Mouse (Mus musculus) limb, embryonic 15.5 days (tissue): ENCODE measurements around the gene Ociad2. TPM values are rescaled to one million over a fixed set of nuclear protein-coding genes. Genes with fewer than 3 reads are reported as not detected.

ENCODE experiments used
- ATAC-seq: fragments of 200-750 bp; cut with Nextera tagmentation; 2 replicates; pipeline ENCODE4 v1.8.0; 2017; ENCODE audit warnings: low read depth, moderate TSS enrichment; ENCODE audit not compliant: insufficient number of reproducible peaks, low FRiP score, low TSS enrichment
- H3K27ac ChIP-seq: fragments of 300-500 bp; sonication (generic); 2 replicates; pipeline ENCODE4 v1.5.1; 2015; ENCODE audit warnings: moderate library complexity, mild to moderate bottlenecking, inconsistent platforms
- H3K27me3 ChIP-seq: fragments of 300-500 bp; sonication (generic); 2 replicates; pipeline ENCODE4 v1.6.1; 2015; ENCODE audit warnings: inconsistent platforms
- H3K36me3 ChIP-seq: fragments of 300-500 bp; sonication (generic); 2 replicates; pipeline ENCODE4 v1.6.1; 2015; ENCODE audit warnings: inconsistent platforms
- H3K4me1 ChIP-seq: fragments of 300-500 bp; sonication (generic); 2 replicates; pipeline ENCODE4 v1.6.1; 2015; ENCODE audit warnings: inconsistent platforms
- H3K4me2 ChIP-seq: fragments of 300-500 bp; sonication (generic); 2 replicates; pipeline ENCODE4 v1.6.1; 2015; ENCODE audit warnings: mild to moderate bottlenecking, inconsistent platforms
- H3K4me3 ChIP-seq: fragments of 300-500 bp; sonication (generic); 2 replicates; pipeline ENCODE4 v1.5.1; 2015; ENCODE audit warnings: mild to moderate bottlenecking, inconsistent platforms
- H3K9ac ChIP-seq: fragments of 300-500 bp; sonication (generic); 2 replicates; pipeline ENCODE4 v1.6.1; 2015; ENCODE audit warnings: inconsistent platforms
- H3K9me3 ChIP-seq: fragments of 300-500 bp; sonication (generic); 2 replicates; pipeline ENCODE4 v1.6.1; 2016; ENCODE audit warnings: inconsistent platforms
- WGBS: fragments of 180-500 bp; shearing (Covaris S2); methylation state at CpG from one replicate; pipeline ENCODE4 v1.1.7; 2015; 5-methylcytosine and 5-hydroxymethylcytosine counted together
- polyA plus RNA-seq: library from polyadenylated mRNA; unstranded; fragments of >200 nt; fragmentation: Nextera tagmentation; extraction: Ambion mirVana; gene quantifications from 2 replicates; pipeline ENCODE4 v1.2.1, GENCODE M21; 2015

The Ociad2 gene
- polyA plus RNA-seq, 1 experiment from 2014 or later: 12.6 TPM

- Histone ChIP-seq H3K36me3 (peaks cover 24% of the 10 kb centered on the region), H3K4me3 (peak overlapping the region; percentile 90), H3K9ac (peak overlapping the region; percentile 91), H3K9me3 (no peaks in the 10 kb centered on the region), H3K4me1 (peaks cover 4% of the 10 kb centered on the region), H3K4me2 (peak overlapping the region; percentile 59), H3K27ac (peak overlapping the region; percentile 93; the same call in 1 of the 2 replicates), H3K27me3 (no peaks in the 10 kb centered on the region)
- 7% methylated on average over 8 of the region's 8 CpGs for WGBS
- no peak for ATAC-seq
Observed at GRCm38 (mm10) chr5:73293458-73293827, 47.4 kb downstream of the Ociad2 start.

GRCm38 (mm10) chr5:73292502-73293457, 48.0 kb downstream of the Ociad2 start, which contains the start of gene Ociad1:
Ociad1 (plus strand) TSS chr5:73292784.
- Histone ChIP-seq H3K4me3 (peak within 1 kb of the TSS; percentile 90), H3K4me2 (peak within 1 kb of the TSS; percentile 59), H3K36me3 (peaks cover 19% of the 10 kb centered on the region), H3K9ac (peak within 1 kb of the TSS; percentile 91), H3K4me1 (peaks cover 4% of the 10 kb centered on the region), H3K9me3 (no peaks in the 10 kb centered on the region), H3K27me3 (no peaks in the 10 kb centered on the region), H3K27ac (peak within 1 kb of the TSS; percentile 93)
- ATAC-seq: peak; percentile 98
- WGBS: under 1% methylated on average over 58 of the region's 58 CpGs

GRCm38 (mm10) chr5:73289900-73290299, 50.9 kb downstream of the Ociad2 start:
- Histone ChIP-seq H3K27me3 (no peaks in the 10 kb centered on the region), H3K36me3 (peaks cover 2% of the 10 kb centered on the region), H3K4me3 (no peak overlapping the region), H3K9ac (no peak overlapping the region), H3K4me1 (peaks cover 4% of the 10 kb centered on the region), H3K4me2 (no peak overlapping the region), H3K9me3 (no peaks in the 10 kb centered on the region), H3K27ac (no peak overlapping the region)
- WGBS: 51% methylated on average over 2 of the region's 2 CpGs
- ATAC-seq: no peak

- no peak for ATAC-seq
- no peak overlapping the region for H3K27ac ChIP-seq
- no peaks in the 10 kb centered on the region for H3K27me3 ChIP-seq
- 81% methylated on average over 5 of the region's 5 CpGs for WGBS
- H3K36me3 ChIP-seq: no peaks in the 10 kb centered on the region
- no peak overlapping the region for H3K4me3 ChIP-seq
- no peaks in the 10 kb centered on the region for H3K9me3 ChIP-seq
- no peak overlapping the region for H3K9ac ChIP-seq
- no peak overlapping the region for H3K4me2 ChIP-seq
- H3K4me1 ChIP-seq: no peaks in the 10 kb centered on the region
Observed at GRCm38 (mm10) chr5:73286603-73287002, 54.2 kb downstream of the Ociad2 start.

- Histone ChIP-seq H3K27me3 (no peaks in the 10 kb centered on the region), H3K9me3 (no peaks in the 10 kb centered on the region), H3K36me3 (no peaks in the 10 kb centered on the region), H3K4me2 (no peak overlapping the region), H3K27ac (no peak overlapping the region), H3K9ac (no peak overlapping the region), H3K4me3 (no peak overlapping the region), H3K4me1 (no peaks in the 10 kb centered on the region)
- WGBS: 75% methylated on average over 3 of the region's 3 CpGs
- ATAC-seq: no peak
Observed at GRCm38 (mm10) chr5:73285470-73285978, 55.3 kb downstream of the Ociad2 start.

- Histone ChIP-seq H3K27ac (no peak overlapping the region), H3K9ac (no peak overlapping the region), H3K4me1 (peaks cover 6% of the 10 kb centered on the region; the same call in 1 of the 2 replicates), H3K4me2 (no peak overlapping the region), H3K36me3 (no peaks in the 10 kb centered on the region), H3K4me3 (no peak overlapping the region), H3K9me3 (no peaks in the 10 kb centered on the region), H3K27me3 (no peaks in the 10 kb centered on the region)
- no peak for ATAC-seq
Observed at GRCm38 (mm10) chr5:73284046-73284445, 56.8 kb downstream of the Ociad2 start.

GRCm38 (mm10) chr5:73280567-73280850, 60.3 kb downstream of the Ociad2 start:
- H3K27ac ChIP-seq: no peak overlapping the region
- ATAC-seq: no peak
- H3K9ac ChIP-seq: no peak overlapping the region
- H3K36me3 ChIP-seq: no peaks in the 10 kb centered on the region
- no peak overlapping the region for H3K4me3 ChIP-seq
- 57% methylated on average over 4 of the region's 4 CpGs for WGBS
- no peak overlapping the region for H3K4me2 ChIP-seq
- no peaks in the 10 kb centered on the region for H3K9me3 ChIP-seq
- H3K4me1 ChIP-seq: peaks cover 6% of the 10 kb centered on the region; the same call in 1 of the 2 replicates
- no peaks in the 10 kb centered on the region for H3K27me3 ChIP-seq

- no peak for ATAC-seq
- 44% methylated on average over 4 of the region's 4 CpGs for WGBS
- no peaks in the 10 kb centered on the region for H3K9me3 ChIP-seq
- no peak overlapping the region for H3K9ac ChIP-seq
- H3K4me2 ChIP-seq: 0 out of 2 replicates have a peak overlapping the region, but pooled peaks have one; percentile 2
- H3K27me3 ChIP-seq: no peaks in the 10 kb centered on the region
- H3K36me3 ChIP-seq: no peaks in the 10 kb centered on the region
- H3K27ac ChIP-seq: peak overlapping the region; percentile 73
- peaks cover 6% of the 10 kb centered on the region; the same call in 1 of the 2 replicates for H3K4me1 ChIP-seq
- H3K4me3 ChIP-seq: no peak overlapping the region
Observed at GRCm38 (mm10) chr5:73279732-73280566, 60.9 kb downstream of the Ociad2 start.

GRCm38 (mm10) chr5:73279190-73279589, 61.6 kb downstream of the Ociad2 start:
- H3K9ac ChIP-seq: no peak overlapping the region

GRCm38 (mm10) chr5:73274941-73275340, 65.9 kb downstream of the Ociad2 start:
- Histone ChIP-seq H3K9ac (no peak overlapping the region), H3K9me3 (no peaks in the 10 kb centered on the region), H3K4me1 (peaks cover 6% of the 10 kb centered on the region; the same call in 1 of the 2 replicates), H3K27ac (no peak overlapping the region), H3K4me3 (no peak overlapping the region), H3K27me3 (no peaks in the 10 kb centered on the region), H3K36me3 (no peaks in the 10 kb centered on the region), H3K4me2 (no peak overlapping the region)
- no peak for ATAC-seq
- WGBS: 73% methylated on average over 2 of the region's 2 CpGs

More at GRCm38 (mm10) chr5:73279190-73279589, 61.6 kb downstream of the Ociad2 start:
- H3K4me3 ChIP-seq: no peak overlapping the region
- H3K27me3 ChIP-seq: no peaks in the 10 kb centered on the region
- H3K36me3 ChIP-seq: no peaks in the 10 kb centered on the region
- H3K9me3 ChIP-seq: no peaks in the 10 kb centered on the region
- H3K27ac ChIP-seq: peak overlapping the region; percentile 73; the same call in 1 of the 2 replicates
- no peak overlapping the region for H3K4me2 ChIP-seq
- no peak for ATAC-seq
- peaks cover 6% of the 10 kb centered on the region; the same call in 1 of the 2 replicates for H3K4me1 ChIP-seq
- WGBS: 45% methylated on average over 10 of the region's 10 CpGs

GRCm38 (mm10) chr5:73273171-73273570, 67.7 kb downstream of the Ociad2 start:
- no peaks in the 10 kb centered on the region for H3K4me1 ChIP-seq
- H3K27ac ChIP-seq: no peak overlapping the region
- no peaks in the 10 kb centered on the region for H3K36me3 ChIP-seq
- no peak overlapping the region for H3K9ac ChIP-seq
- WGBS: 71% methylated on average over 4 of the region's 4 CpGs
- no peak for ATAC-seq
- no peaks in the 10 kb centered on the region for H3K27me3 ChIP-seq
- no peak overlapping the region for H3K4me2 ChIP-seq
- H3K4me3 ChIP-seq: no peak overlapping the region
- H3K9me3 ChIP-seq: no peaks in the 10 kb centered on the region
